Mouse (Mus musculus): ENCODE data around the gene Bmpr2. TPM values are rescaled to one million over a fixed set of nuclear protein-coding genes. Genes with fewer than 3 reads are reported as not detected.

Bmpr2 gene
- polyA plus RNA-seq, 2 experiments from 2014 or later, result 2.3 to 2.4 TPM

- ATAC-seq, result no peak
Observed at GRCm38 (mm10) chr1:59901082-59901876, 138.1 kb downstream of the Bmpr2 start.

DNA sequence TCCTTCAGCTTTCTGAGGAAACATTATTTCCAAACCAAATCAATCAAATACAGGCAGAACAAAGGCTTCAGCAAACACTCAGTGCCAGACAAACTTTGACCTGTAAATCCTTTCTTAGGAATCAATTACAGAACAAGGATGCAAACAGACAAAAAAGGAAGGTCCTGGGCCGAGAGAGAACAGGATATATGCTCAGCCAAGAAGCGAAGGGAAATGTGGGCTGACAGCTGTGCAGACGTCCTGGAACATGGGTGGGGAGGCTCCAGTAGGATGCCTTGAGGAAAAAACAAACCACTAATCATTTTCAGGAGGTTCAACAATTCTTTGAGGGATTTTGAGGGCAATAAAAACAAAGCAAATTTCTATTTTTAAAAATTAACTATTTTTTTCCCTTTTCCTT lies 139.4 kb downstream of the Bmpr2 start:
- ATAC-seq, result no peak

DNA sequence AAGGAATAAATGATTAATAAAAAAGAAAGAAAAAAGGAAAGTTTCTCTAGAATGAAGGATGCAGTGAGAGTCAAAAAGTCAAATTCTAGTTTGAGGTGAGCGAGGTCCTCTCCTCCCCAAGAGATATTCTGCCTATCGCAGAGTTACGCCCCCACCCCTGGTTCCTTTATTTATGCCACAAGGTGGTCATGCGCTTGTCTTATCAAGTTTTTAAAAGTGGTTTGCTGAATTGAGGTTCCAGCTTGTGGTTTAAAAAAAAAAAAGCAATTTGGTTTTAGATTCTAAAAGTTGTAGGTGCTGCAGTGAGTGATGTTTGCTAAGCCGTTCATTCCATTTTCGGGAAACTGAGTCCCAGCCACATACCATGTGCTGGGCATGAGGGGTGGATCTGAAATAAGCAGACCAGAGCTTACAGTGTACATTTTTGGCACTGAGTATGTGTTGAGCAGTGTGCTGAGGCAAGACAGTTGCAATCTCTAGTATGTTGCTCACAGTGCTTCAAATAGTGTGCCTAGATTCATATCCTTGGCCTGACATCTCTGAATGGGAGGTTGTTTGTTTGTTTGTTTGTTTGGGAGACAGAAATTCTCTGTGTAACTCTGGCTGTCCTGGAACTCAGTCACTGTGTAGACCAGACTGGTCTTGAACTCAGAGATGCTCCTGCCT lies 141.6 kb downstream of the Bmpr2 start:
- no peak for ATAC-seq

DNA sequence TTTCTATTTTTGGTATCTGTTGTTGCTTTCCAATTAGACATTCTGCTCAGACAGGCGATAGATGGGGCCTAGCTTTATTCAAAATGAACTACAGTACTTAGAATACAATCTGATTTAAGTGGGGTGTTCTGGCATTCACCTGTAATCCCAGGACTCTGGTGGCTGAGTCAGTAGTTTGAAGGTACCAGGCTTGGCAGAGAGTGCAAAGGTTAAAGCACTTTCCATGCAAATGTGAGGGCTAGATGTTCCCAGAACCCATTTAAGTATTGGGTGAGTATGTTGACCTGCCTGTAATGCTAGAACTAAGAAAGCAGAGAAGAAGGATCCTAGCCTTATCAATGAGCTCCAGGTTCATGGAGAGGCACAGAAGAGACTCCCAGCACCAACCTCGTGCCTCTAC lies 142.7 kb downstream of the Bmpr2 start:
- ATAC-seq, result no peak

- ATAC-seq, result no peak
Observed at GRCm38 (mm10) chr1:59906819-59907521, 143.8 kb downstream of the Bmpr2 start.

GRCm38 (mm10) chr1:59907700-59908099 lies 144.5 kb downstream of the Bmpr2 start:
- ATAC-seq, result no peak

GRCm38 (mm10) chr1:59910941-59911340 lies 147.7 kb downstream of the Bmpr2 start:
- ATAC-seq, result no peak

- peak; percentile 89 for ATAC-seq
Observed at GRCm38 (mm10) chr1:59912413-59913157, 149.4 kb downstream of the Bmpr2 start, which contains the start of gene Fam117b. Fam117b (plus strand) TSS chr1:59913006.

GRCm38 (mm10) chr1:59913195-59913868 lies 150.1 kb downstream of the Bmpr2 start:
- peak; percentile 12 for ATAC-seq

DNA sequence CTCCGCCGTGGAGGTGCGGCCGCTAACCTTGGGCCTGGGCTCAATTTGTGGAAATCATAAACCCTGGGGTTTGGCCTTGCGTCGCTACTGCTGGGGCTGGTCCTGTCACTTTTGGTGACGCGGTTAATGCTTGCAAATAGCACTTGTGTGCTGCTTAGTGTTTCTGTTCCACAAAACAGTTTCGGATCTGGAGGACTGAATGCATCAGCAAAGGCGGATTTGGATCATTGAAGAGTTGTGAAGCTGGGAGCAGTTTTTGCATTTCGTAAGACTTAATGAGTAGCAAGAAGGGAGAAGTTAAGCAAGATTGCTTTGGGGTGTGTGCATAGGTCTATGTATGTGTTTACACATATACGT lies 150.6 kb downstream of the Bmpr2 start:
- ATAC-seq, result no peak

- no peak for ATAC-seq
Observed at GRCm38 (mm10) chr1:59914799-59915198, 151.6 kb downstream of the Bmpr2 start.

DNA sequence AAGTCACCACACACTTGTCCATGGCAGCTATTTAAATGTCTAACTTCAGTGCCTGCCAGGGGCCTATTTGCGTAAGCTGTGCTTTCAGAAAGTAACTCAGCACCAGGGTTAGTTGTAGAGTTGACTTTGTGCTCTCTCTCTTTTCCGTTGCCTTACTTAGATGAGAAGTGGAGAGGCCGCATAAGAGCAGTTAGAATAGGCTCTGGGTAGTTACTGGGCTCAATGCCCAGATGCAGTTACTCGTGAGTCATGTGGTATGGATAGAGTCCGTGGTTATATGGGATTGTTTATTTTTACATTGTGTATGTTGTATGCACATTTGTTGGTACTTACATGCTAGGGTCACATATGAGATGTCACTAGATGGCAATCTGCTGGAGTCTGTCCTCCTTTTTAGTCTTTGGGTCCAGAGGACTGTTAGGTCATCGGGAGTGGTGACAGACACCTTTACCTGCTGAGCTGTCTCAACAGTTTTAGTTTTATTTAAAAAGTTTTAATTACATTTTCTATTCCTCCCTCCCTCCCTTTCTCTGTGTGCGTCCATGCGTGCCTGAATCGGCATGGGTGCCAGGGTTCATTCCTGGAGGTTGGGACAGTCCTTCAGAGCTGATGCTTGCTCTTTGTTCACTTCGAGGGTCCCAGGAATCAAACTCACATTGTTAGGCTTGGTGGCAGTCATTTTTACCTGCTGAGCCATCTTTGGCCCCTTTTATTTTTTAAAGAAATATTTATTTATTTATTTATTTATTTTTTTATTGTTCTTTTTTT lies 152.8 kb downstream of the Bmpr2 start:
- no peak for ATAC-seq

DNA sequence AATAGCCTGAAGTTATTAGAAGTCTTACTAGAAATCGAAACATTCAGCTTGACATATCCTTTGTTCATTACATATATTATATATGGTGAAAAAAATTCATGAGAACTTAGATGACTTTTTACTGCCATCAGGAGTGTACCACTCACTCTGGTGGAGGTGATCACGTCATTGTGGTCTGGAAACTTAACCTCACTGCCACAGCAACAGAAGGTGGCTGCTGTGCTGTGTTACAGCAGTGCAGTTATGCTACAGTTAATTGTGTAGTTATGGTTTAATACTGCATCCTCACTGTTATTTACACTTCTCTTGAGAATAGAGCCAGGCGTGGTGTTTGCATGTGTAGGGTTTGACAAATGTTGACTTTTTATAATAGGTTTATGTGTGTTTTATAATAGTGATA lies 154.2 kb downstream of the Bmpr2 start:
- peak; percentile 47 for ATAC-seq

GRCm38 (mm10) chr1:59918075-59918474 lies 154.9 kb downstream of the Bmpr2 start:
- no peak for ATAC-seq

DNA sequence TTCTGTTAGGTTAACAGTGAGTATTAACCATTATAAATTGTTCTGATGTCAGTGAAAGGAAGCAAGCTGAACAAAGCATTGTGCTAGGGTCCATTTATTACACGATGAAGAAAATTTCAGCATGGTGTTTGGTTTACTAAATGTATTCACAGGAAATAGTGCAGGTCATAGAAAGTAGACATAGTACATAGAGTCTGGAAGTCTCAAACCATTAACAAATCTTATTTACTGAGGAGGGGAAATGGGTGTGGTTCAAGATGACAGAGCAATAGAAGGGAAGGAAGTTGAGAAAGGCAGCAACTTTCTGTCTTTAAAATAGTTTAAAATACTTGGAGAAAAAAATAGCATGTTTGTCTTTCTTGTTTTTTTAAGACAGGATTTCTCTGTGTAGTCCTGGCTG lies 160.0 kb downstream of the Bmpr2 start:
- ATAC-seq, result peak; percentile 79

GRCm38 (mm10) chr1:59923673-59924072 lies 160.5 kb downstream of the Bmpr2 start:
- ATAC-seq, result no peak

DNA sequence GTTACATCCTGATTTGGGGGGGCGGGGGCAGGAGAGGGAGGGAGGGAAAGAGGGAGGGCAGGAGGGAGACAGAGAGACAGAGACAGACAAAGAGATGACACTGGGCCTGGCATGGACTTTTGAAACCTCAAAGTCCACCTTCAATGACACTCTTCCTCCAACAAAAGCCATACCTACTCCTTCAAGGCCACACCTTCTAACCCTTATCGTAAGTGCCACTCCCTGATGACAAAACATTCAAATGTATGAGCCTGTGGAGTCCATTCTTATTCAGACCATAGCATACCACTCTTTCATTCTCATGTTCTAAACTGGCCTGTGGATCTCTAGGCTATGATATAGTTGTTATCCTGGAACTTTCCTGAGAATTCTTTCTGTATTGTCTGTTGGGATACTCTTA lies 161.2 kb downstream of the Bmpr2 start:
- ATAC-seq, result no peak

- no peak for ATAC-seq
Observed at GRCm38 (mm10) chr1:59926021-59926672, 162.9 kb downstream of the Bmpr2 start.

GRCm38 (mm10) chr1:59927131-59927680 lies 164.0 kb downstream of the Bmpr2 start:
- ATAC-seq, result no peak
